8 mouse cellular contexts compared by ENCODE assay signal in genomic region chr7:111782126-111782525, GRCm38 (mm10). TPM values are rescaled to one million over a fixed set of nuclear protein-coding genes. Genes with fewer than 3 reads are reported as not detected.
DNase-seq lines count a peak whose midpoint lies in the region; ATAC-seq lines count a peak whose summit lies in the region.

No protein-coding gene starts in this region.

- no peak for ATAC-seq in CD4-positive, CD25-positive, alpha-beta regulatory T cell, adult 4 months

- DNase-seq in CD4-positive, CD25-positive, alpha-beta regulatory T cell, adult 2 months (ENCODE audit: low read depth, low spot score): peak; percentile 49
- DNase-seq in 3T3-L1 (ENCODE audit: low read depth, low spot score): peak; percentile 80
- DNase-seq in brain, adult 2 months (ENCODE audit: low read depth, low spot score): peak; percentile 80
- peak; percentile 60 for DNase-seq in forelimb bud, embryonic 11.5 days (ENCODE audit: low read depth, low spot score)
- peak; percentile 75 for DNase-seq in kidney, postnatal 14 days
- peak; percentile 62 to 73 for DNase-seq in lung, adult 18-20 months
- DNase-seq in skeletal muscle tissue, adult 2 months (ENCODE audit: low read depth, low spot score): peak; percentile 34

RNA-seq across cellular contexts. Expression of gene Galnt18, which starts 2.3 kb away (rescaled TPM):
- polyA plus RNA-seq in CD4-positive, CD25-positive, alpha-beta regulatory T cell, adult 4 months (2017; shearing (Covaris generic)): not detected
